Mouse (Mus musculus) heart, adult 2 months (tissue): ENCODE measurements around the gene Rom1. TPM values are rescaled to one million over a fixed set of nuclear protein-coding genes. Genes with fewer than 3 reads are reported as not detected.
"Not testable (repeated sequence)": the region's sequence is repeated elsewhere in the genome, so short reads cannot be mapped to it uniquely, and the experiment has no call there.

Source experiments
- DNase-seq, 2 experiments: peaks; one replicate each; pipeline ENCODE4 v3.0.0; 2021
- H3K27ac ChIP-seq: fragments of 200-600 bp; 2 replicates; pipeline ENCODE4 v1.8.1; 2022
- H3K27me3 ChIP-seq: fragments of 200-500 bp; 2 replicates; pipeline ENCODE4 v1.6.1; 2012; ENCODE audit warnings: mild to moderate bottlenecking, low read length, inconsistent platforms, mixed read lengths; ENCODE audit not compliant: control insufficient read depth, insufficient read depth
- H3K36me3 ChIP-seq: fragments of 200-500 bp; 2 replicates; pipeline ENCODE4 v1.6.1; 2012; ENCODE audit warnings: low read length, inconsistent platforms; ENCODE audit not compliant: control insufficient read depth, insufficient read depth
- H3K4me1 ChIP-seq: fragments of 200-500 bp; 2 replicates; pipeline ENCODE4 v1.6.1; 2011; ENCODE audit warnings: low read length; ENCODE audit not compliant: control insufficient read depth, insufficient read depth
- H3K4me3 ChIP-seq: fragments of 200-600 bp; 2 replicates; pipeline ENCODE4 v1.8.1; 2022
- H3K79me2 ChIP-seq: fragments of 200-500 bp; replicated peaks from 2 replicates; pipeline ENCODE4 v1.6.1; 2012; ENCODE audit warnings: mild to moderate bottlenecking, inconsistent platforms, low read length, moderate library complexity, mixed read lengths; ENCODE audit not compliant: control insufficient read depth, insufficient read depth
- H3K9ac ChIP-seq: fragments of 200-500 bp; 2 replicates; pipeline ENCODE4 v1.6.1; 2012; ENCODE audit warnings: low read depth, mild to moderate bottlenecking, control low read depth, inconsistent platforms, low read length, mixed read lengths
- CTCF ChIP-seq: fragments of 200-600 bp; IDR thresholded peaks from 2 replicates; pipeline ENCODE4 v1.8.1; 2022; ENCODE audit warnings: antibody characterized with exemption, mild to moderate bottlenecking, moderate library complexity
- EP300 ChIP-seq: fragments of 200-500 bp; IDR thresholded peaks from 2 replicates; pipeline ENCODE4 v1.6.1; 2011; ENCODE audit warnings: low read depth, low read length, control low read depth; ENCODE audit not compliant: insufficient read depth
- POLR2A ChIP-seq: fragments of 200-500 bp; IDR thresholded peaks from 2 replicates; pipeline ENCODE4 v1.6.1; 2011; ENCODE audit warnings: mild to moderate bottlenecking, low read depth, low read length, control low read depth; ENCODE audit not compliant: insufficient read depth
- WGBS: fragments of 180-500 bp; shearing (Covaris S2); methylation state at CpG from one replicate; pipeline ENCODE4 v1.1.7; 2018; 5-methylcytosine and 5-hydroxymethylcytosine counted together
- intact Hi-C: fragments of 180-260 bp; cut with DNase I; formaldehyde crosslinking; loops from one replicate; pipeline ENCODE4 v1.15.1; 2025
- long read RNA-seq: library from polyadenylated mRNA; stranded (forward); transcript quantifications from one replicate; pipeline ENCODE4 v2.0.0, GENCODE M21; 2021
- polyA plus RNA-seq: library from polyadenylated mRNA; depleted of rRNA; stranded (reverse); fragments of >200 nt; gene quantifications from 2 replicates; pipeline ENCODE4 v1.2.3, GENCODE M21; 2012; rRNA removed
- total RNA-seq, 2 experiments: library from RNA; stranded (reverse); gene quantifications; 2 replicates each; pipeline ENCODE4 v1.2.3; 2021

Gene Rom1
- total RNA-seq (10 to 100 TPM; 21.8 to 23.1 TPM), polyA plus RNA-seq (24.9 and 30.7 TPM in 2 replicates)
- long read RNA-seq, transcript Rom1-201 (3 exons, 1,517 nt) = major isoform, 14 of 15 reads
- long read RNA-seq, partial matches to known transcripts = 1 of 15 reads
- long read RNA-seq, other reads (novel, unspliced or antisense) = 0 of 15 reads

DNA sequence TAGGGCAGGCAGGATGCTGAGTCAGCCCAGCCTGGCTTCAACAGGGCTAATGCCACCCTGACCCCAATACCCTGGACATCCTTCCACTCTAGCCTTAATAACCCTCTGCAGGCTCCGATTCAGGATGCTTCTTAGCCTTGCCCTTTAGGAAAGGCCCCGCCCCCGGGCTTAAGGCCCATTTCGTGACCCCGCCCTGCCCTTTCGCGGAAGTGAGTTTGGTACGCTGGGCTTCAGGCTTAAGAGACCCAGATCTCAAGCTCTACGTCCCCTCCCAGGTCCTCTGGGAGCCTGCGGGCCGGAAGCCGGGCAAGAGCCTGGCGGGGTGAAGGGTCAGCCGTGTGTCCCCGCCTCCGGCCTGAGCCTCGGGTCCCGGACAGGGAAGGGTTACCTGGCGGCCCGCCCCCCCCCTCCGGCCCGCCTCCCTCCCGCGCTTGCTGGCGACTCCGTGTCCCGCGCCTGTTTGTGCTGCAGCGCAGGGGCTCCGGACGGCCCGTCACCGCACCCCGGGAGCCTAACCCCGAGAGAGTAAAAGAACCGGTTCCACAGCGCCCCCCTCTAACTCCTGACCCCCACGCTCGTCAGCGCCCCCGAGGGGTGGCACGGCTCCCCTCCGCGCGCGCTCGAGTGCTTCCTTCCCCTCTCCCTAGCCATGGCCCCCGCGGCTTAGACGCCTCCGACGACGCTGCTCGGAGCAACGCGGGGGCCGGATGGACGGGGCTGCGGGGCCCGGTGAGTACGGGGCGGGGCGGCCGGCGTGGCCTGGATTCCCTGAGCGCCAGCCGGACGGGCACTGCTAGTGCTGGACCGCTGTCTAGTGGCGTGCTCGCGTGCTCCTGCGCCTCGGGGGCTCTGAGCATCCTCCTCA, at the start of gene Rom1, which contains the start of gene Eml3:
TSS of gene Rom1 (minus strand) at position 133 of the 865 bp plus-strand sequence.
TSS of gene Eml3 (plus strand) at position 329 of the 865 bp plus-strand sequence.
- peak within 1 kb of the TSS; percentile 83 for H3K27ac ChIP-seq
- peak; percentile 42; the same call in 1 of the 2 replicates for TF ChIP-seq EP300
- peak; percentile 63 for TF ChIP-seq CTCF
- peak; percentile 50; the same call in 1 of the 2 replicates for TF ChIP-seq POLR2A
- H3K9ac ChIP-seq = peak within 1 kb of the TSS; percentile 87
- DNase-seq = peak; percentile 94 to 96
- no peaks in the 10 kb centered on the region for H3K79me2 ChIP-seq
- H3K4me3 ChIP-seq = peak within 1 kb of the TSS; percentile 66
- no peaks in the 10 kb centered on the region for H3K27me3 ChIP-seq
- intact Hi-C loops = loop anchor here (1.0 kb wide), 1 partner anchor 12 kb away; the partner anchor contains the start of gene Mta2
- 1% methylated on average over 72 of the region's 74 CpGs for WGBS
- no peaks in the 10 kb centered on the region for H3K36me3 ChIP-seq
- H3K4me1 ChIP-seq = no peaks in the 10 kb centered on the region; the same call in 1 of the 2 replicates

DNA sequence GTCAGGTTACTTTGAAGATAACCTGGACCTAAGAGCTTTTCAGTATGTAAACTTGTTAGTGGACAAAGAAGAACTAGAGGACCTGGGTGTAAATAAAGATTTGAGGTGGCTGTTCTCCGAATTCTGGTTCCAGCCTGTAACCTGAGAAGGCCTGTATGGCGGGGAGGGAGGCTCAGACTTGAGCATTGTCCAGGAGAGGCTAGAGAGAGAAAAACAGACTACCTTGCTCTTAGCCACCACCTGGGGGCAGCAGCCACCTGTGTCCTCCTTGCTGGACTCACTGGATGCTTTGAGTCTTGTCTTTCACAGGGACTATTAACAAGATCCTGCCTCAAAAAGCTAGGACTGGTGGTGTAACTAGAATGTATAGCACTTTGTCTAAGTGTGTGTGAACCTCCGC, 47.4 kb upstream of the Rom1 start:
- Histone ChIP-seq H3K79me2 (no peaks in the 10 kb centered on the region), H3K4me1 (peaks cover 10% of the 10 kb centered on the region), H3K36me3 (peaks cover 22% of the 10 kb centered on the region), H3K27ac (peak overlapping the region; percentile 54), H3K9ac (no peak overlapping the region), H3K27me3 (no peaks in the 10 kb centered on the region), H3K4me3 (no peak overlapping the region)
- 36% methylated on average over 3 of the region's 3 CpGs for WGBS
- intact Hi-C loops = loop anchor here (1.0 kb wide), 3 partner anchors 79 to 134 kb away; no protein-coding TSS in a partner anchor
- DNase-seq = peak; percentile 68 to 71
- TF ChIP-seq POLR2A (no peak), CTCF (peak; percentile 97), EP300 (peak; percentile 96)

DNA sequence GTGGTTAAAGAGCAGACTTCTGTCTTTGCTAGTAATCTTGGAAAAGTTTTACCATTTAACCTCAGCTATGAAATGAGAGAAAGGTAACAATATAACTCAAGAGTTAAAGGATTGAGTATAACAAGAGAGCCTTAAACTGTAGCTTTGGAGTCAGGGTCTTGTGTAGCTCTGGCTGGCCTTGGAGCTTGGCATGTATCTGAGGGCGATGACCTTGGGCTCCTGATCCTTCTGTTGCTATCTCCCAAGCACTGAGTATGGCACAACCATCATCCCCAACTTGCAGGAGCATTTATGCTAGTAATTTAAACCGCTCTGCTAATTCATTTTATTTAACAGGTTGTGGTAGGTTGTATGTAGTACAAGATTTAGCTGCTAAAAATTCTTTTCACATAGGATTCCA, 46.3 kb upstream of the Rom1 start:
- Histone ChIP-seq H3K36me3 (peaks cover 23% of the 10 kb centered on the region), H3K27ac (no peak overlapping the region; the same call in 1 of the 2 replicates), H3K79me2 (no peaks in the 10 kb centered on the region), H3K9ac (no peak overlapping the region), H3K4me3 (no peak overlapping the region), H3K4me1 (peaks cover 2% of the 10 kb centered on the region), H3K27me3 (no peaks in the 10 kb centered on the region)
- TF ChIP-seq POLR2A = no peak
- DNase-seq = no peak
- intact Hi-C loops = no loop called here
- WGBS = 80% methylated on average over 2 of the region's 2 CpGs

DNA sequence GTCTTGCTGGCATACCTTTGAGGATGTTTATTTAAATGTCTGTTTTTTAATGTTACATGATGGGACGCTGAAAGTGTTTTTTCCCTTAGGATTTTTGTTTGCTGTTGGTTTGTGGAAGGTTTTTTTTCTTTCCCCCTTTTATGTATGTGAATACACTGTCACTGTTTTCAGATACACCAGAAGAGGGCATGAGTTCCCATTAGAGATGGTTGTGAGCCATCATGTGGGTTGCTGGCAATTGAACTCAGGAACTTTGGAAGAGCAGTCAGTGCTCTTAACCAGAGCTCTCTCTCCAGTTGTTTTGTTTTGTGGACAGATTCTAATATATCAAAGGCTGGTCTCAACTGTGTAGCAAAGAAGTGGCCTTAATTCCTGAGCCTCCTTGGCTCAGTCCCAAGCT, 45.5 kb upstream of the Rom1 start:
- Histone ChIP-seq H3K27ac (no peak overlapping the region), H3K9ac (no peak overlapping the region), H3K4me3 (no peak overlapping the region), H3K36me3 (peaks cover 25% of the 10 kb centered on the region), H3K27me3 (no peaks in the 10 kb centered on the region), H3K79me2 (no peaks in the 10 kb centered on the region), H3K4me1 (peaks cover 2% of the 10 kb centered on the region; the same call in 1 of the 2 replicates)
- TF ChIP-seq EP300 (no peak), CTCF (peak; percentile 27)
- intact Hi-C loops = no loop called here
- WGBS = 81% methylated on average over 1 of the region's 1 CpGs
- no peak for DNase-seq

DNA sequence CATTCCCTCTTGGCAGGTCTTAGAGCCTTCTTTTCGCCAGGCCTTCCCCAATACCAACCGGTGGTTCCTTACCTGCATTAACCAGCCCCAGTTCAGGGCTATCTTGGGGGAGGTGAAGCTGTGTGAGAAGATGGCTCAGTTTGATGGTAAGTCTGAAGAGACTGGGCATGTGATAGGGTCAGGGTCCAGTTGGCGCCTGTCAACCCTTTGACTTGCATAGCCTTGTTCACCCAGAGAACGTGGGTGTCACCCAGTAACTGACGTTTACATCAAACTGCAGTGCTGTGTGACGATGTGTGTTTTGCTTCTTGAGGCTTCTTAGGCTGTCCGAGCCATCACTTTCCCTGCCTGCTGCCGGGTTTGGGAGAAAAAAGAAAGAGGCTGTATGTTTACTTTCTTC, 43.3 kb upstream of the Rom1 start:
- DNase-seq, H3K27ac ChIP-seq, H3K79me2 ChIP-seq, intact Hi-C loops, H3K4me3 ChIP-seq, H3K4me1 ChIP-seq, H3K27me3 ChIP-seq, H3K9ac ChIP-seq: not testable (repeated sequence)
- 87% methylated on average over 8 of the region's 8 CpGs for WGBS
- peaks cover 24% of the 10 kb centered on the region for H3K36me3 ChIP-seq

DNA sequence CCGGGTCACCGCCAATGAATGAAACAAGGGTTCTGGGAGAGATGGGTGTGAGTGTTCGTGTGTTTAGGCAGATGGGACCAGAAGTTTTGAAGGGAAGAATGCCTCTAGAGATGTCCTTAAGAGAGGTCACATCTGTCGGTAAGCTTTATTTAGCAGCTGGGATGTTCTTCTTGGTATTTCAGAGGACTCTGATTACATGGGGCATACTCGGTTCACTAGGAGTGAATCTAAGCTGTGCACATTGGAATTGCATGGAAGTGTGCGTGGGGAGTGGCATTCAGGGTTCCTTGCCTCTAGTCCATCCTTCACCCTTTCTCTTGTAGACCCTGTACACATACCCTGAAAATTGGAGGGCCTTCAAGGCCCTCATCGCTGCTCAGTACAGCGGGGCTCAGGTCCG, 38.7 kb upstream of the Rom1 start:
- WGBS = 2% methylated on average over 9 of the region's 9 CpGs
- intact Hi-C loops = loop anchor here (5.0 kb wide), 1 partner anchor 96 kb away; the partner anchor contains the start of gene Ubxn1
- TF ChIP-seq POLR2A = no peak

More for the DNA sequence above, 38.7 kb upstream of the Rom1 start:
- Histone ChIP-seq H3K27me3 (no peaks in the 10 kb centered on the region), H3K27ac (peak overlapping the region; percentile 67), H3K4me1 (peaks cover 5% of the 10 kb centered on the region), H3K9ac (peak overlapping the region; percentile 79), H3K36me3 (peaks cover 8% of the 10 kb centered on the region), H3K79me2 (no peaks in the 10 kb centered on the region), H3K4me3 (peak overlapping the region; percentile 82)
- no peak for DNase-seq
